Mouse (Mus musculus) forebrain, postnatal 0 days (tissue): ENCODE data around the gene Ube2m. TPM values are rescaled to one million over a fixed set of nuclear protein-coding genes. Genes with fewer than 3 reads are reported as not detected.

ENCODE experiments used
- ATAC-seq: fragments of 200-750 bp; cut with Nextera tagmentation; 2 replicates; pipeline ENCODE4 v1.8.0; 2017; ENCODE audit warnings: mild to moderate bottlenecking, moderate library complexity
- DNase-seq: peaks from one replicate; pipeline ENCODE4 v3.0.0-alpha.2; 2015
- H3K27ac ChIP-seq: fragments of 300-500 bp; sonication (generic); 2 replicates; pipeline ENCODE4 v1.5.1; 2014; ENCODE audit warnings: low read depth, mild to moderate bottlenecking, antibody characterized with exemption, low read length, moderate library complexity, mixed read lengths
- H3K27me3 ChIP-seq: fragments of 300-500 bp; sonication (generic); 2 replicates; pipeline ENCODE4 v1.6.1; 2014; ENCODE audit warnings: mild to moderate bottlenecking, low read length, mixed read lengths; ENCODE audit not compliant: insufficient read depth
- H3K36me3 ChIP-seq: fragments of 300-500 bp; sonication (generic); 2 replicates; pipeline ENCODE4 v1.6.1; 2014; ENCODE audit warnings: mild to moderate bottlenecking, moderate library complexity; ENCODE audit not compliant: insufficient read depth
- H3K4me1 ChIP-seq: fragments of 300-500 bp; sonication (generic); 2 replicates; pipeline ENCODE4 v1.6.1; 2014; ENCODE audit warnings: antibody characterized with exemption; ENCODE audit not compliant: insufficient read depth
- H3K4me2 ChIP-seq: fragments of 300-500 bp; sonication (generic); 2 replicates; pipeline ENCODE4 v1.6.1; 2014; ENCODE audit warnings: low read depth, mild to moderate bottlenecking, moderate library complexity
- H3K4me3 ChIP-seq: fragments of 300-500 bp; sonication (generic); 2 replicates; pipeline ENCODE4 v1.5.1; 2014; ENCODE audit warnings: low read depth, low read length, mixed read lengths
- H3K9ac ChIP-seq: fragments of 300-500 bp; sonication (generic); 2 replicates; pipeline ENCODE4 v1.6.1; 2014; ENCODE audit warnings: mild to moderate bottlenecking
- H3K9me3 ChIP-seq: fragments of 300-500 bp; sonication (generic); 2 replicates; pipeline ENCODE4 v1.6.1; 2016; ENCODE audit warnings: low read length
- CTCF ChIP-seq: sonication (generic); IDR thresholded peaks from 2 replicates; pipeline ENCODE4 v1.5.1; 2016; ENCODE audit warnings: antibody characterized with exemption, control low read depth, low read depth
- whole genome bisulfite sequencing: fragments of 180-500 bp; shearing (Covaris S2); extraction: QIAGEN DNeasy Blood & Tissue Kit; methylation state at CpG from one replicate; pipeline ENCODE4 v1.1.7; 2014; 5-methylcytosine and 5-hydroxymethylcytosine counted together
- polyA plus RNA-seq: library from polyadenylated mRNA; unstranded; fragments of >200 nt; fragmentation: Nextera tagmentation; extraction: Ambion mirVana; gene quantifications from 2 replicates; pipeline ENCODE4 v1.2.1, GENCODE M21; 2015
- total RNA-seq: library from RNA; depleted of rRNA; stranded (reverse); fragments of >200 nt; gene quantifications from 2 replicates; pipeline ENCODE4 v1.2.3, GENCODE M21; 2014

Ube2m gene
- total and polyA plus RNA-seq, 2 experiments from 2014 or later = 130 to 336 TPM

GRCm38 (mm10) chr7:13025511-13026112 lies 12.5 kb downstream of the Ube2m start:
- no peak for DNase-seq
- peaks cover 46% of the 10 kb centered on the region for H3K36me3 ChIP-seq
- peaks cover 11% of the 10 kb centered on the region for H3K4me1 ChIP-seq
- peak overlapping the region; percentile 95 for H3K4me2 ChIP-seq
- H3K9ac ChIP-seq = peak overlapping the region; percentile 82
- no peaks in the 10 kb centered on the region for H3K27me3 ChIP-seq
- H3K27ac ChIP-seq = peak overlapping the region; percentile 99
- H3K9me3 ChIP-seq = no peaks in the 10 kb centered on the region
- no peak for TF ChIP-seq CTCF
- 29% methylated on average over 4 of the region's 4 CpGs for WGBS
- H3K4me3 ChIP-seq = peak overlapping the region; percentile 89
- ATAC-seq = no peak

GRCm38 (mm10) chr7:13024805-13025204 lies 13.3 kb downstream of the Ube2m start:
- peak overlapping the region; percentile 99 for H3K27ac ChIP-seq
- H3K4me3 ChIP-seq = peak overlapping the region; percentile 89
- H3K9ac ChIP-seq = peak overlapping the region; percentile 82
- H3K4me1 ChIP-seq = peaks cover 11% of the 10 kb centered on the region
- TF ChIP-seq CTCF = peak; percentile 56
- ATAC-seq (peak; percentile 55), DNase-seq (peak; percentile 84)
- no peaks in the 10 kb centered on the region for H3K27me3 ChIP-seq
- H3K36me3 ChIP-seq = peaks cover 38% of the 10 kb centered on the region
- 2% methylated on average over 44 of the region's 44 CpGs for WGBS
- H3K4me2 ChIP-seq = peak overlapping the region; percentile 95
- no peaks in the 10 kb centered on the region for H3K9me3 ChIP-seq

- DNase-seq = peak; percentile 98
- peak; percentile 50 for TF ChIP-seq CTCF
Measured at GRCm38 (mm10) chr7:13023928-13024731, 13.9 kb downstream of the Ube2m start.

GRCm38 (mm10) chr7:13022773-13023535 lies 15.1 kb downstream of the Ube2m start:
- Histone ChIP-seq H3K27me3 (no peaks in the 10 kb centered on the region), H3K36me3 (peaks cover 19% of the 10 kb centered on the region), H3K4me1 (peaks cover 11% of the 10 kb centered on the region), H3K9ac (peak overlapping the region; percentile 82), H3K9me3 (no peaks in the 10 kb centered on the region), H3K27ac (peak overlapping the region; percentile 99), H3K4me2 (peak overlapping the region; percentile 95), H3K4me3 (peak overlapping the region; percentile 89)
- peak; percentile 69 for DNase-seq
- no peak for TF ChIP-seq CTCF
- 0 out of 2 replicates have a peak, but pooled peaks have one; percentile 1 for ATAC-seq
- WGBS = 3% methylated on average over 31 of the region's 31 CpGs

More at GRCm38 (mm10) chr7:13023928-13024731, 13.9 kb downstream of the Ube2m start:
- WGBS = 3% methylated on average over 92 of the region's 95 CpGs
- Histone ChIP-seq H3K4me1 (peaks cover 11% of the 10 kb centered on the region), H3K4me2 (peak overlapping the region; percentile 95), H3K4me3 (peak overlapping the region; percentile 89), H3K36me3 (peaks cover 31% of the 10 kb centered on the region), H3K9me3 (no peaks in the 10 kb centered on the region), H3K27ac (peak overlapping the region; percentile 99), H3K9ac (peak overlapping the region; percentile 82), H3K27me3 (no peaks in the 10 kb centered on the region)
- peak; percentile 92 for ATAC-seq

- Histone ChIP-seq H3K4me2 (no peak overlapping the region), H3K36me3 (no peaks in the 10 kb centered on the region), H3K9ac (no peak overlapping the region), H3K4me1 (0 out of 2 replicates have a peak, but pooled peaks cover 5% of the 10 kb centered on the region), H3K4me3 (no peak overlapping the region), H3K27me3 (no peaks in the 10 kb centered on the region), H3K27ac (no peak overlapping the region), H3K9me3 (no peaks in the 10 kb centered on the region)
- 86% methylated on average over 1 of the region's 1 CpGs for WGBS
- DNase-seq = no peak
- no peak for TF ChIP-seq CTCF
- no peak for ATAC-seq
Measured at GRCm38 (mm10) chr7:13015217-13015616, 22.9 kb downstream of the Ube2m start.

GRCm38 (mm10) chr7:13014275-13014839 lies 23.7 kb downstream of the Ube2m start:
- no peak overlapping the region for H3K27ac ChIP-seq
- DNase-seq (no peak), ATAC-seq (no peak)
- no peaks in the 10 kb centered on the region for H3K27me3 ChIP-seq
- H3K4me2 ChIP-seq = no peak overlapping the region
- no peak overlapping the region for H3K9ac ChIP-seq
- no peak for TF ChIP-seq CTCF
- 40% methylated on average over 6 of the region's 6 CpGs for WGBS
- no peaks in the 10 kb centered on the region for H3K9me3 ChIP-seq
- no peaks in the 10 kb centered on the region for H3K36me3 ChIP-seq
- 0 out of 2 replicates have a peak, but pooled peaks cover 6% of the 10 kb centered on the region for H3K4me1 ChIP-seq
- no peak overlapping the region for H3K4me3 ChIP-seq
